Mouse (Mus musculus) frontal cortex, adult 2 months (tissue): ENCODE data around the gene Mocs3. TPM values are rescaled to one million over a fixed set of nuclear protein-coding genes. Genes with fewer than 3 reads are reported as not detected.
A peak's percentile ranks its signal among the peaks of the same experiment; 100 is the strongest.

ENCODE experiments used
- DNase-seq, 2 experiments: peaks; one replicate each; pipeline ENCODE4 v3.0.0; 2022; ENCODE audit warnings: low spot score in 1 of 2; ENCODE audit errors: extremely low spot score in 1 of 2
- polyA plus RNA-seq: library from polyadenylated mRNA; depleted of rRNA; stranded (reverse); fragments of >200 nt; gene quantifications from 2 replicates; pipeline ENCODE4 v1.2.3, GENCODE M21; 2012; rRNA removed

Gene Mocs3
- polyA plus RNA-seq, result 11.8 and 13.0 TPM in 2 replicates

- DNase-seq, result peak; percentile 74 to 89
Measured at GRCm38 (mm10) chr2:168230026-168230728, at the start of gene Mocs3, which contains the start of the genes Gm20716 and Dpm1. Gene Mocs3, plus strand, starts transcription at chr2:168230622. Gene Gm20716, minus strand, starts transcription at chr2:168230364. Gene Dpm1, minus strand, starts transcription at chr2:168230591.

- no peak for DNase-seq
Measured at GRCm38 (mm10) chr2:168191856-168192255, 38.6 kb upstream of the Mocs3 start.

DNA sequence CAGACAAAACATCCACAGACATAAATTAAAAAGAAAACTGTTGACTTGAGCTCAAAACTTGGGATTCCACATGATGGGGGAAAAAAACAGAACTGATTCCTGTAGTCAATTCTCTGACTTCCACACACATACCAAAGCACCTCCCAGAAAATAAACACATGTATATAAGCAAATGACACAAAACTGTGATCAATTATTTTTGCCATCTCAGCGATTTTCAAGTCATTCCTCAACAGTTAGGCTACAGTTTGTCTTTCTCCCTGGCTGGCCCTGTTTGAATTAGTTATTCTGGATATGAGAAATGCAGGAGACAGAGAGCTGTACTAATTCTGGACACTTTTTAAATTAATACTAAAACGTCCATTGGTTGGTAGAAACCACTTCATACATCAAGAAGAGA lies 36.7 kb upstream of the Mocs3 start:
- DNase-seq, result no peak

GRCm38 (mm10) chr2:168195721-168196120 lies 34.7 kb upstream of the Mocs3 start:
- DNase-seq, result no peak

DNA sequence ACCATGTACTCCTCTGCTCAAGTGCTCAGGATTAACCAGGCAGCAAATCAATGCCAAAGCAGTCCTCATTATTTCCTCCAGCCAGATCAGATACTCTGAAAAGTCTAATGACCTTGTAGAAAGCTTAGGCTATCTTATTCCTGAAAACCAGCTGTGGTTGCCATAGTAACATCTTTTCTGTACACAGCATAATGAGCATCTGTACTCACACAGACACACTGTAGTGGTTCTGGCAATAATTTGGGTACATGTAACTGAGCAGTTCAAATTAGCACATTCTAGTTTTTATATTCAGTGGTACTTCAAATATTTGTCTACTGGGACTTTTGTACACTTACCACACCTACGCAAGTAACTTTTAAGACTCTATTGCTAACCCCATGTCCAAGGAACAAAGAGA lies 32.0 kb upstream of the Mocs3 start:
- DNase-seq, result no peak

GRCm38 (mm10) chr2:168199476-168199875 lies 30.9 kb upstream of the Mocs3 start:
- no peak for DNase-seq

GRCm38 (mm10) chr2:168200014-168200691 lies 30.3 kb upstream of the Mocs3 start:
- no peak for DNase-seq

DNA sequence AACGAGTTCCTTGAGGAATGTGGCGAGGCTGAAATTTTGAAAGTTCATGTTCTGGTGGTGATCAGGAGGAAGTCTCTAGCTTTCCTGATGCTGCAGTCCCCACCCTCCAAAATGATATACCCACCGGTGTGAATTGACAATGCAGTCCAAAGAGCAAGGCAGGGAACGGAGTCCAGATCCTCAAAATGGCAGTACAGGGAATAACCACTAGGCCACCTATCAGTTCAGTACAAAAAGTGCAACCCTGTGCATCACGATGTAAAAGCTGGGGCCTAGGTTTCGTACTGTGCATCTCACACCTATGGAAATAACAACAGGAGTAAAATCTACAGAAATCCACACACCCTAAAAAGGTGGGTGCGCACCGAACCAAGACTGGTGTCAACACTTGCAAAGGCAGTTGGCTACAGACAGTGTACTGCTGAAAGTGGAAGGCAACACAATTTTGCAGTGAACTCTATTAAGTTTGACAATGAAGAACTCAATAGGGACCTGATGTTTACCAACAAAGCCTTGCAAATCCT lies 25.9 kb upstream of the Mocs3 start:
- no peak for DNase-seq

GRCm38 (mm10) chr2:168205265-168205664 lies 25.2 kb upstream of the Mocs3 start:
- peak; percentile 90 to 97 for DNase-seq

DNA sequence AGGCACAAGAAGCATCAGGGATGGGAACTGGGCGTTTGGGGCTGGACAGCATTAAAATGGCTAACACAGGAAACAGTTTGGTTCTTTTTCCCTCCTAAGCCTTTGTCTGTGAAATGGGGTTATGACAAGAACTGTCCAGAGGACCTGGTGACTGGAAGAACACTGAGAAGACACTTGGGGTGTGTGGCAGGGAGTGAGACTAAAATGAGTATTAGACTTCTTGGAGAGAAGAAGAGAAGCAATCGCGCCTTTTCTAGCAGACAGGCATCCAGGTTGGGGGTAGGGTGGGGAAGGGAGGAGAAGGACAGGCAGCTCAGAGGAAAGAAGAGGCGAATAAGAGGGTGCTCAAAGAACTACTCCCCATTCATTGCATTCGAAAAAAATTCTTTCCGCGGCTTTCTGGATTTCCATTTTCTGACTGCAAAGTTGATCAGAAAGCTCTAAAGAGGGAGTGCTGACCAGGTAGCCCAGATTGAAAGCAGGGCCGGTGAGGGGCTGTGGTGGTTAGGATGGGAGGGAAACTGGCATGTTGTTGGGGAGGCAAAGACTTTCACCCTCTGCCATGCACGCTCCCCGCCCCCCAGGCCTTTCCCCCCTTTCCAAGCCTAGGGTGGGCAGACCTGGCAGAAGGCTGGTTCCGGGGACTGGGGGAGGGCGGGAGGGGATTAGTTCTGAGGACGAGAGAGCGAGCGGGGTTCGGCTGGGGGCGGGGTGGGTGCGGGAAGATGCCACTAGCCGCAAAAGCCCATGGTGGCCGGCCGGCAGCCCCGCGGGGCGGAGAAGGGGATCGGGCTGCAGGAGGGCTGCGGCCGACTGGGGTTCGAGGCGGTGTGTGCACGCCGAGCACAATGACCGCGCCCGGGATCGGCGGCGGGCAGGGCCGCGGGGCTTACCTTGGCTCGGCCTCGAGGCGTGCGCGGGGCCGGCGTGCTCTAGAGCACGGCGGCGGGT lies 24.5 kb upstream of the Mocs3 start:
- peak in 1 of 2 experiments; percentile 38 for DNase-seq

GRCm38 (mm10) chr2:168206725-168207644 lies 23.4 kb upstream of the Mocs3 start, which contains the start of gene Adnp:
Gene Adnp, minus strand, starts transcription at chr2:168207112.
- DNase-seq, result peak; percentile 94 to 96

DNA sequence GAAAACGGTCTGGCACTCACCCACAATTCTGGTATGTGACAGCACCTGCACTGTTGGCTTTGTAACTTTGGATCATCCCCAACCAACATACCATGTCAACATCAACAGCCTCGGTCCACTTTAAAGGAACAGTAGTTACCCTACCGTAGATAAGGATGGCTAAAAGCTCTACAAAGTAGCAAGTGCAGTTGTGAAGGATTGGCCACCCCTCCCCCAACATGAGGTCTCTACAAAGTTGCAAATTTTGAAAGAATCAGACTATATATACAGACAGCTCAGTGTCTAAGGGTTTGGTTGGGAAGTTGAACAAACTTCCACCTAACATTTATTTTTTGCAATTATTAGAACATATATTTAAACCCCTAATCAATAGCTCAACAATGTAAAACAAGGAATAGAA lies 22.5 kb upstream of the Mocs3 start:
- DNase-seq, result no peak

DNA sequence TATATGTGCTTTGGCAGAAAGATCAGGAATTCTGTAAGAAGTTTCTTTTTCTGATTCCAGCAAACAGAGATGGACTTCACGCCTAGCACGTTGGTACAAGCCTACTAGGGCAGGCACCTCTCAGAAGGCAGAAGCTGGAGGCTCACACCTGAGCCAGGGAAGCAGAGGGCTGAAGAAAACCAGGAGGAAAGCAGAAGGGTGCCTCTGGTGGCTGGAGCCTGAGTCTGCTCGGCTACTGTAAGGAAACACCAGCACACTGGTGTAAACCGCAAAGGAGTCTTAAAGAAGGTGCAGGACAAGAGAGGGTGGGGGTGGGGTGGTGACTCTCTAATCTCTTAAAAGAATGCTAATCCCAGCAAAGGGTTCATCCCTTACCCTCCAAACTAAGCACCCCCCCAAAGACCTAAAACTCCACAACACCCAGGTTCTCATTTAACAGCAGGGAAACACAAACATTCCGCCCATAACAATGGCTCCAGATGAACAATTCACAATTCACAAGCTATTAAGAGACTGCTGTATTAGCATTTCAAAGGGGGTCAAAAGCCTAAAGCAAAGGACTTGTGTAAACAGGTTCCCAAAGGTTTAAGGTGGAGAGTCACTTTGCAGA lies 16.5 kb upstream of the Mocs3 start:
- no peak for DNase-seq

GRCm38 (mm10) chr2:168223326-168223725 lies 7.1 kb upstream of the Mocs3 start:
- no peak for DNase-seq

- peak in 1 of 2 experiments; percentile 53 for DNase-seq
Measured at GRCm38 (mm10) chr2:168229116-168230025, 1.1 kb upstream of the Mocs3 start.

GRCm38 (mm10) chr2:168230773-168231470 lies 500 bp downstream of the Mocs3 start:
- no peak for DNase-seq

DNA sequence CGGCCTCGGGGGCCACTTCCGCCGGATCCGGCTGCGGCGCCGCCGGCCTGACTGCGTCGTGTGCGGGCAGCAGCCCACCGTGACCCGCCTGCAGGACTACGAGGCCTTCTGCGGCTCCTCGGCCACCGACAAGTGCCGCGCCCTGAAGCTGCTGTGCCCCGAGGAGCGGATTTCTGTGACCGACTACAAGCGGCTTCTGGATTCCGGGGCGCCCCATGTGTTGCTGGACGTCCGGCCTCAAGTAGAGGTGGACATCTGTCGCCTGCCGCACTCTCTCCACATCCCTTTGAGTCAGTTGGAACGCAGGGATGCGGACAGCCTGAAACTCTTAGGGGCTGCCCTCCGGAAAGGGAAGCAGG lies 1.0 kb downstream of the Mocs3 start:
- no peak for DNase-seq

DNA sequence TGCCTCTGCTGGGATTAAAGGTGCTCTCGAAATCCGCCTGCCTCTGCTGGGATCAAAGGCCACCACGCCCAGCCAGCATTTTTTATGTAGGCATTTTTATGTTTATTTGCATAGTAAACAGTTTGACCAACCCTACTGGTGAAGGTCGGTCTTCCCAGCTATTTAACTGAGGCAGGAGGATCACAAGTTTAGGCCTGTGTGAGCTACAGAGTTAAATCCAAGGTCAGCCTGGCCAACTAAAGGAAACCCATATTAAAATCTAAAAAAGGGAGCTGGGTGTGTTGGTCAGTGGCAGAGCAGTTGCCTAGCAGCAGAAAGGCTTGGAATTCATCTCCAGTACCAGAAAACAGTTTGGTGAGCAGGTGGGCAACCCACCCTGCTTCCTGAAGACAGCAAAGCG lies 2.9 kb downstream of the Mocs3 start:
- no peak for DNase-seq
